Mouse (Mus musculus) kidney, adult 2 months (tissue): ENCODE measurements around the gene Mtmr3.

ENCODE experiments used
- CTCF ChIP-seq: fragments of 200-500 bp; conservative IDR thresholded peaks from 2 replicates; pipeline ENCODE4 v1.5.1; 2011; ENCODE audit warnings: low read depth, mild to moderate bottlenecking, control low read depth, low read length, moderate library complexity, mixed read lengths; ENCODE audit not compliant: insufficient read depth, insufficient read length
- POLR2A ChIP-seq: fragments of 200-500 bp; IDR thresholded peaks from one replicate; pipeline ENCODE4 v1.6.1; 2011; ENCODE audit warnings: low read depth, low read length, control low read depth

DNA sequence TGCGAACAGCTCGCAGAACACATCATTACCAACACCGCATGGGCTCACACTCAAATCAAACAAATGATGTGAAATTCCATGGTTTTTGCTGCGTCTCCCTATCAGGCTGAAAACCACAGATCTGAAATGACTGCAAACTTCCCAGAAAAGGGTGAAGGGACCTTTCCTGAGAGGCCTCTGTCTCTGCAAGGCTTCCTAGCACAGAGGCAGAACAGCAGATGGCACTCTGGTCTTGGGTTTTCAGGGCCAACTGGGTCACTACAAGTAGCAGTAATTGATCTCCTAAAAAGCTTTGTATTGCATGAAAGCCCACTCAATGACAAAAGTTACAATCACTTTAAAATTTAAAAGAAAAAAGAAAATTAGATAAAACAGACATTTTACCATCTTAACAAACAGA lies 93.8 kb downstream of the Mtmr3 start:
- peak; percentile 40 for TF ChIP-seq CTCF
- no peak for TF ChIP-seq POLR2A
